Mouse (Mus musculus) intestine, postnatal 0 days (tissue): ENCODE data around the gene Mef2c. TPM values are rescaled to one million over a fixed set of nuclear protein-coding genes. Genes with fewer than 3 reads are reported as not detected.

Experiments
- ATAC-seq: fragments of 200-750 bp; cut with Nextera tagmentation; 2 replicates; pipeline ENCODE4 v1.8.0; 2017; ENCODE audit warnings: mild to moderate bottlenecking, moderate TSS enrichment, moderate library complexity
- H3K27ac ChIP-seq: fragments of 300-500 bp; sonication (generic); 2 replicates; pipeline ENCODE4 v1.5.1; 2014; ENCODE audit warnings: mild to moderate bottlenecking, low read depth, low read length, moderate library complexity
- H3K27me3 ChIP-seq: fragments of 300-500 bp; sonication (generic); replicated peaks from 2 replicates; pipeline ENCODE4 v1.6.1; 2014; ENCODE audit warnings: low read length, mixed read lengths; ENCODE audit not compliant: control insufficient read depth, insufficient read depth
- H3K36me3 ChIP-seq: fragments of 300-500 bp; sonication (generic); 2 replicates; pipeline ENCODE4 v1.6.1; 2014; ENCODE audit warnings: mild to moderate bottlenecking, moderate library complexity; ENCODE audit not compliant: control insufficient read depth, insufficient read depth
- H3K4me1 ChIP-seq: fragments of 300-500 bp; sonication (generic); replicated peaks from 2 replicates; pipeline ENCODE4 v1.6.1; 2014; ENCODE audit warnings: antibody characterized with exemption, low read length, mixed read lengths; ENCODE audit not compliant: control insufficient read depth, insufficient read depth
- H3K4me2 ChIP-seq: fragments of 300-500 bp; sonication (generic); replicated peaks from 2 replicates; pipeline ENCODE4 v1.6.1; 2014; ENCODE audit warnings: low read depth, mild to moderate bottlenecking, moderate library complexity
- H3K4me3 ChIP-seq: fragments of 300-500 bp; sonication (generic); 2 replicates; pipeline ENCODE4 v1.5.1; 2014; ENCODE audit warnings: low read depth, low read length
- H3K9ac ChIP-seq: fragments of 300-500 bp; sonication (generic); 2 replicates; pipeline ENCODE4 v1.6.1; 2014; ENCODE audit warnings: mild to moderate bottlenecking, low read depth, low read length
- H3K9me3 ChIP-seq: fragments of 300-500 bp; sonication (generic); 2 replicates; pipeline ENCODE4 v1.6.1; 2016; ENCODE audit warnings: mixed run types; ENCODE audit not compliant: control insufficient read depth
- CTCF ChIP-seq: sonication (generic); IDR thresholded peaks from 2 replicates; pipeline ENCODE4 v1.5.1; 2016; ENCODE audit warnings: low read depth, mild to moderate bottlenecking, control low read depth, antibody characterized with exemption, moderate library complexity
- WGBS: fragments of 180-500 bp; shearing (Covaris S2); extraction: QIAGEN DNeasy Blood & Tissue Kit; methylation state at CpG from one replicate; pipeline ENCODE4 v1.1.7; 2014; 5-methylcytosine and 5-hydroxymethylcytosine counted together
- polyA plus RNA-seq: library from polyadenylated mRNA; unstranded; fragments of >200 nt; fragmentation: Nextera tagmentation; extraction: Ambion mirVana; gene quantifications from 2 replicates; pipeline ENCODE4 v1.2.1, GENCODE M21; 2015

Mef2c gene
- polyA plus RNA-seq, 1 experiment from 2014 or later, result 19.2 TPM

DNA sequence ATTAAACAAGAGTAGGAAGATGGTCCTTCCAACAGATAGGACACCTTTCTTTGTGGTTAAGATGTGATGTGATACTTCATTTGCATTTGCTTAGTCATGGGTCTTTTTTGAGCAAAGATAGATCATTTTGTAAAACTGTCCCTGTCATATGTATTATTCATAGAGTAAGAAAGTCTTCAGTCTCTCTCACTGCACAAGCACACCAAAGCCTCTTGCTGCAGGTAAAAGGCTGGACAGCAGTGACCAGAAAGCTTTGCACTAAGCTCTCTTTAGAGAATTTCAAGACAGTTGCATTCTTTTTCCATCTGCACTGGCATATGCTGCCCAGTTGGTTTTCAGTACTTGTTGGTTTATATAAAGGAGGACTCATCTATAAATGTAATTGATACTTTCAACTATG is 36.1 kb downstream of the Mef2c start:
- Histone ChIP-seq H3K27ac (no peak overlapping the region), H3K27me3 (no peaks in the 10 kb centered on the region), H3K36me3 (no peaks in the 10 kb centered on the region), H3K9ac (no peak overlapping the region), H3K9me3 (no peaks in the 10 kb centered on the region), H3K4me1 (no peaks in the 10 kb centered on the region), H3K4me2 (no peak overlapping the region), H3K4me3 (no peak overlapping the region)
- no peak for ATAC-seq
- TF ChIP-seq CTCF, result no peak

GRCm38 (mm10) chr13:83542666-83543065 is 38.8 kb downstream of the Mef2c start:
- Histone ChIP-seq H3K4me1 (no peaks in the 10 kb centered on the region), H3K36me3 (no peaks in the 10 kb centered on the region), H3K27me3 (no peaks in the 10 kb centered on the region)

GRCm38 (mm10) chr13:83544707-83545106 is 40.9 kb downstream of the Mef2c start:
- H3K36me3 ChIP-seq, result no peaks in the 10 kb centered on the region
- WGBS, result 79% methylated on average over 4 of the region's 4 CpGs
- no peak for TF ChIP-seq CTCF
- no peaks in the 10 kb centered on the region for H3K4me1 ChIP-seq
- no peaks in the 10 kb centered on the region for H3K27me3 ChIP-seq
- H3K27ac ChIP-seq, result no peak overlapping the region
- ATAC-seq, result no peak
- H3K4me3 ChIP-seq, result no peak overlapping the region
- no peaks in the 10 kb centered on the region for H3K9me3 ChIP-seq
- no peak overlapping the region for H3K9ac ChIP-seq
- no peak overlapping the region for H3K4me2 ChIP-seq

More at GRCm38 (mm10) chr13:83542666-83543065, 38.8 kb downstream of the Mef2c start:
- H3K4me3 ChIP-seq, result no peak overlapping the region
- H3K9ac ChIP-seq, result no peak overlapping the region
- H3K27ac ChIP-seq, result no peak overlapping the region
- no peak for ATAC-seq
- no peak for TF ChIP-seq CTCF
- H3K4me2 ChIP-seq, result no peak overlapping the region
- no peaks in the 10 kb centered on the region for H3K9me3 ChIP-seq
- 73% methylated on average over 5 of the region's 5 CpGs for WGBS

- no peaks in the 10 kb centered on the region for H3K27me3 ChIP-seq
- H3K27ac ChIP-seq, result no peak overlapping the region
- 96% methylated on average over 5 of the region's 5 CpGs for WGBS
- TF ChIP-seq CTCF, result no peak
- no peaks in the 10 kb centered on the region for H3K36me3 ChIP-seq
- no peaks in the 10 kb centered on the region for H3K9me3 ChIP-seq
- H3K4me1 ChIP-seq, result no peaks in the 10 kb centered on the region
- no peak overlapping the region for H3K4me2 ChIP-seq
- ATAC-seq, result no peak
- H3K4me3 ChIP-seq, result no peak overlapping the region
- H3K9ac ChIP-seq, result no peak overlapping the region
These were observed 43.0 kb downstream of the Mef2c start for GRCm38 (mm10) chr13:83546876-83547275.

- H3K9me3 ChIP-seq, result no peaks in the 10 kb centered on the region
- no peak overlapping the region for H3K27ac ChIP-seq
- H3K4me1 ChIP-seq, result no peaks in the 10 kb centered on the region
- H3K9ac ChIP-seq, result no peak overlapping the region
- H3K4me3 ChIP-seq, result no peak overlapping the region
- no peak overlapping the region for H3K4me2 ChIP-seq
- no peaks in the 10 kb centered on the region for H3K36me3 ChIP-seq
- no peak for TF ChIP-seq CTCF
- no peaks in the 10 kb centered on the region for H3K27me3 ChIP-seq
- no peak for ATAC-seq
These were observed 47.4 kb downstream of the Mef2c start for GRCm38 (mm10) chr13:83551259-83551658.

GRCm38 (mm10) chr13:83552051-83552450 is 48.2 kb downstream of the Mef2c start:
- no peak for ATAC-seq
- no peak for TF ChIP-seq CTCF

GRCm38 (mm10) chr13:83563261-83563660 is 59.4 kb downstream of the Mef2c start:
- 72% methylated on average over 2 of the region's 2 CpGs for WGBS
- Histone ChIP-seq H3K9ac (no peak overlapping the region), H3K27me3 (no peaks in the 10 kb centered on the region), H3K4me3 (no peak overlapping the region), H3K9me3 (no peaks in the 10 kb centered on the region), H3K27ac (no peak overlapping the region), H3K36me3 (no peaks in the 10 kb centered on the region), H3K4me2 (no peak overlapping the region), H3K4me1 (no peaks in the 10 kb centered on the region)
- ATAC-seq, result no peak
- TF ChIP-seq CTCF, result no peak

More at GRCm38 (mm10) chr13:83552051-83552450, 48.2 kb downstream of the Mef2c start:
- Histone ChIP-seq H3K27me3 (no peaks in the 10 kb centered on the region), H3K9ac (no peak overlapping the region), H3K36me3 (no peaks in the 10 kb centered on the region), H3K4me3 (no peak overlapping the region), H3K4me2 (no peak overlapping the region), H3K4me1 (no peaks in the 10 kb centered on the region), H3K9me3 (no peaks in the 10 kb centered on the region), H3K27ac (no peak overlapping the region)
- WGBS, result 55% methylated on average over 1 of the region's 1 CpGs
